Mouse (Mus musculus): ENCODE data around the gene Sprr3. TPM values are rescaled to one million over a fixed set of nuclear protein-coding genes. Genes with fewer than 3 reads are reported as not detected.

Sprr3 gene
- polyA plus RNA-seq (2014; fragmentation: Illumina TruSeq; extraction: RNeasy Lipid Tissue Mini Kit (QIAGEN cat#74804); ENCODE audit: low read depth, low replicate concordance), result not detected

DNA sequence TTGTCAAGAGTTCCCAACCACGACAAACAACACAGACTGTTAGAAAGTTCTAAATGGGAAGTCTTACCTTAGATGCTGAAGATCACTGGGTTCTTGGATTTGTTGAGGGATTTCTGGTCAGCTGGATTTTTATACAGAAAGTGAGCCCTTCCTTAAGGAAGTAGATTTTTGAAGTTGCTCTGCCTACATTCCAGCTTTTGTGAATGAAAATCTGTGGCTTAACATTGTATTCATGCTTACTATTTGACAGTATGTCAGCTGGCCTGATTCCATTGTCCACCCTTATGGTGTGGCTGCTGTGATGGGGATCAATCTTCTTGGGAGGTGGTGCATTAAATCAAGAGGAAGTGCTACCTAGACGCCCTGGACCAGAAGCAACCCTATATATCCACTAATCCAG is at the start of gene Sprr3:
Gene Sprr3 (minus strand): TSS at position 101 of the 400 bp plus-strand sequence.

DNA sequence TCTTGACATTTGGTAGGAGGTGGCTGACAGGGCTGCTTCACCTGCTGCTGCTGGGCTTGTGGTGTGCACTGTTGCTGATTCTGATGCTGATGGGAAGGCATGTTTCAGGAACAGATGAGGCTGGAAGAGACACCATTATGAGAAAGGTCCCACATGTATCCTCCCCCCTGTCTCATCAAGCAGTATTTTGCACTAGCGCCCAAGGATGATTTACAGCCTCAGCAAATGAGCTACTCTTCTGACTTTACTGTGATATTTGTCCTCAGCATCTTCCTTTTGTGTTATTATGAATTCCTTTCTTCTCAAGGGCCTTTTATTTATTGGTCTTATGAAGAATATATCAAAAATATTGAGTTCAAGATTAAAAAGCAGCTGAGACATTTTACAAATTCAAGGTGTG is 41.9 kb upstream of the Sprr3 start, which contains the start of gene Sprr4:
Gene Sprr4 (minus strand): TSS at position 101 of the 400 bp plus-strand sequence.

DNA sequence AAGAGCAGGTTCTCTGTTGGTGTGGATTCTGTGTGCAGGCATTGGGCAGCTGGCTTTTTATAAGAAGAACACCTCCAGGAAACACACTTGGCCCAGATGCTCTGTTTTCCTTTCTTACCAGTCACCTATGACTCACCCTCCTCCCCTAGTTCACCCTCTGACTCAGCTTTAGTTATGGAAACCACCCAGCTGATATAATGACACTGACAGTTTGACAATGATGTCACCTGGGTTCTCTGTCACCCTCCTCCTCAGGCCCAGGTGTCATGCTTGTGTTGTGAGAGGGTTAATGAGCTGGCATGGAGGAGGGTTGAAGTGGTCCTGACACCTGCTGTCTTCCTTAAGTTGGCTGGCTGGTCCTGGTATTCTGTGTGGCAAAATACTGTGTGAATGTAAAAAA is 27.3 kb upstream of the Sprr3 start, which contains the start of gene Sprr1a:
Gene Sprr1a (minus strand): TSS at position 33 of the 400 bp plus-strand sequence.

DNA sequence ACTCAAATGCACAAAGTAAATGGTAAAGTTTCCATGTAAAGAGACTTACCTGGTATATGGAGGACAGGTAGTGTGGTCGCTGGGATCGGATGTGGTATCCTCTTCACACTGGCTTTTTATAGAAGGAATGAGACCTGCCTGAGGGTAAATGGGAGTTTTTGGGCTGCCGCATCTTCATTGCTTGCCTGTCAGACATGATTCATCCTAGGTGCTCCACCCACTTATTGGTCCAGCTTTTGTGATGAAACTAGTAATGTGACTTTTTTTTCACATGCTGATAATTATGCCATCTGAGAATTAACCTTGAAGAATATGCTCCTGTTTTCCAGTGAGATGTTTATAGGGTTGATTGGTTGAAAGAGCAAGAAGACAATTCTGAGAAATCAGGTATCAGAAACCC is 19.8 kb downstream of the Sprr3 start, which contains the start of gene Sprr1b:
Gene Sprr1b (minus strand): TSS at position 101 of the 400 bp plus-strand sequence.

DNA sequence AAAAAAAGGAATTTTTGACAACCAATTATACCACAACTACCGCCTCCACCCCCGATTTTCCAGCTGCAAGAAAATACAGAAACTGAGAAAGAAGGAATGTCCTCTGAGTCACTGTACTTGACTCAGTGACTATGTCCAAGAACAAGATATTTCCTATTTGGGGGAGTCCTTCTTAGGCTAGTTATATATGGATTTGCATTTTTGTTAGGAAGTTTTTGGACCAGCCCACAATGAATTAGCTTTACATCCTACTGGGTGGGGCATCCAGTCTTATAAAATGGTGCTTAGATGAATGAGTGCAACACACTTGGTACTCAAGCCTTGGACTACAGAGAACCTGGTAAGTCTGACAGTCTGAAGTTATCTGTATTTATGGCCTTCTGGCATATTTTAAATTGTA is 26.2 kb downstream of the Sprr3 start, which contains the start of gene Sprr2k:
Gene Sprr2k (plus strand): TSS at position 301 of the 400 bp plus-strand sequence.

DNA sequence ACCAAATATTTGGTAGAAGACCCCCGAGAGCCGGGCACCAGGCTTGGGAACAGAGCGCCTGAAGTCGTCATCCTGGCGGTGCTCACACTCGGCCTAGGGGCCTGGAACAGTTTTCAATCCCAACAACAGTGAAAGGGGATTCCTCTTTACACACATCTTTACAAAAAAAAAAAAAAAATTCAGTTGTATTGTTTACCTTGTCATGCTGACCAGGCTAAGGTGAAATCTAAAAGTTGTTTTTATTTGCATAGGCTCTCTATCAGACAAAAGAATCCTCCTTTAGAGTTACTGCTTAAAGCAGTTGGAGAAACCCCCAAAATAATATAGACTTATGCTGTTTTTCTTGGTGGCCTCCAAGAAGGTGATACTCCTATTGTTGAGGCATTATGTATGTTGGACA is 29.2 kb downstream of the Sprr3 start, which contains the start of gene Gm9774:
Gene Gm9774 (minus strand): TSS at position 101 of the 400 bp plus-strand sequence.

DNA sequence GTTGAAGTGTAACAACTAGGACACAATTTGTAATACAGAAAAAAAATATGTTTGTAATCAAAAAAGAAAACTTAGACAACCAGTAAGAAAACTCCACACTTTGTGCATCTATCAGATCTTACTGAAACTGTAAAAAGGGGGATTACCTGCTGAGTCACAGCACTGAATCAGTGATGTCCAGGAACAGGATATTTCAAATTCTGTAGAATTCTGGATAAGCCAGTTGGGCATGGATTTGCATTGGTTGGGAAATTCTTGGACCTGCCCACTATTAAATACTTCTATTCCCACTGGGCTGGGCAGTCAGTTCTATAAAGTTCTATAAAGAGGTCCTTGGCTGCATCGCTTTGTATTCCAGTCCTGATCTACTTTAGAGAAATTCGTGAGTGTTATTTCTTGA is 40.7 kb downstream of the Sprr3 start, which contains the start of gene Sprr2j-ps:
Gene Sprr2j-ps (plus strand): TSS at position 301 of the 400 bp plus-strand sequence.

DNA sequence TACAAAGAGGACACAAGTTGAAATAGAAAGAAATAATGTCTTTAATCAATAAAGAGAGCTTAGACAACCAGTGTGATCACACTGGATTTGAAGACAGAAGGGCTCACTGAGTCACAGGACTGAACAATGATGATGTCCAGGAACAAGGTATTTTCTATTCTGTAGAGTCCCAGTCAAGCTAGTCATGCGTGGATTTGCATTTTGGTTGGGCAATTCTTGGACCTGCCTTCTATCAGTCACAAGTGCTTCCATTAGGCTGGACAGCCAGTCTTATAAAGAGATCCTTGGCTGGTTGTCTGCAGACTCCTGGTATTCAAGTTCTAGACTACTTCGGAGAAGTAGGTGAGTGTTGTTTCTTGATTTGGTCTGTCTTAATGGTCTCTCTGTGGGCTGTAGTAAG is 50.8 kb downstream of the Sprr3 start, which contains the start of gene Sprr2i:
Gene Sprr2i (plus strand): TSS at position 301 of the 400 bp plus-strand sequence.

Other genes starting within 250 kb of the Sprr3 start
- not detected for gene Sprr2a1, start 242.9 kb downstream of the Sprr3 start, polyA plus RNA-seq (2014; fragmentation: Illumina TruSeq; extraction: RNeasy Lipid Tissue Mini Kit (QIAGEN cat#74804); ENCODE audit: low read depth, low replicate concordance)
- gene Sprr2a2, start 242.8 kb downstream of the Sprr3 start, polyA plus RNA-seq (2014; fragmentation: Illumina TruSeq; extraction: RNeasy Lipid Tissue Mini Kit (QIAGEN cat#74804); ENCODE audit: low read depth, low replicate concordance), result 0.07 TPM
- not detected for gene Sprr2a3, start 173.3 kb downstream of the Sprr3 start, polyA plus RNA-seq (2014; fragmentation: Illumina TruSeq; extraction: RNeasy Lipid Tissue Mini Kit (QIAGEN cat#74804); ENCODE audit: low read depth, low replicate concordance)
- not detected for gene Sprr2b, start 142.1 kb downstream of the Sprr3 start, polyA plus RNA-seq (2014; fragmentation: Illumina TruSeq; extraction: RNeasy Lipid Tissue Mini Kit (QIAGEN cat#74804); ENCODE audit: low read depth, low replicate concordance)
- not detected for gene Sprr2d, start 119.6 kb downstream of the Sprr3 start, polyA plus RNA-seq (2014; fragmentation: Illumina TruSeq; extraction: RNeasy Lipid Tissue Mini Kit (QIAGEN cat#74804); ENCODE audit: low read depth, low replicate concordance)
- gene Sprr2e, start 106.6 kb downstream of the Sprr3 start, polyA plus RNA-seq (2014; fragmentation: Illumina TruSeq; extraction: RNeasy Lipid Tissue Mini Kit (QIAGEN cat#74804); ENCODE audit: low read depth, low replicate concordance), result not detected
- gene Sprr2f, start 93.5 kb downstream of the Sprr3 start, polyA plus RNA-seq (2014; fragmentation: Illumina TruSeq; extraction: RNeasy Lipid Tissue Mini Kit (QIAGEN cat#74804); ENCODE audit: low read depth, low replicate concordance), result not detected
- gene Sprr2h, start 73.0 kb downstream of the Sprr3 start, polyA plus RNA-seq (2014; fragmentation: Illumina TruSeq; extraction: RNeasy Lipid Tissue Mini Kit (QIAGEN cat#74804); ENCODE audit: low read depth, low replicate concordance), result not detected
- not detected for gene Sprr2i, start 50.7 kb downstream of the Sprr3 start, polyA plus RNA-seq (2014; fragmentation: Illumina TruSeq; extraction: RNeasy Lipid Tissue Mini Kit (QIAGEN cat#74804); ENCODE audit: low read depth, low replicate concordance)
- gene Sprr2j-ps, start 40.6 kb downstream of the Sprr3 start, polyA plus RNA-seq (2014; fragmentation: Illumina TruSeq; extraction: RNeasy Lipid Tissue Mini Kit (QIAGEN cat#74804); ENCODE audit: low read depth, low replicate concordance), result not detected
- gene Gm9774, start 29.3 kb downstream of the Sprr3 start, polyA plus RNA-seq (2014; fragmentation: Illumina TruSeq; extraction: RNeasy Lipid Tissue Mini Kit (QIAGEN cat#74804); ENCODE audit: low read depth, low replicate concordance), result 5.4 TPM
- gene Sprr2k, start 26.1 kb downstream of the Sprr3 start, polyA plus RNA-seq (2014; fragmentation: Illumina TruSeq; extraction: RNeasy Lipid Tissue Mini Kit (QIAGEN cat#74804); ENCODE audit: low read depth, low replicate concordance), result not detected
- not detected for gene Sprr1b, start 19.9 kb downstream of the Sprr3 start, polyA plus RNA-seq (2014; fragmentation: Illumina TruSeq; extraction: RNeasy Lipid Tissue Mini Kit (QIAGEN cat#74804); ENCODE audit: low read depth, low replicate concordance)
- gene Sprr1a, start 27.2 kb upstream of the Sprr3 start, polyA plus RNA-seq (2014; fragmentation: Illumina TruSeq; extraction: RNeasy Lipid Tissue Mini Kit (QIAGEN cat#74804); ENCODE audit: low read depth, low replicate concordance), result not detected
- not detected for gene Sprr4, start 41.8 kb upstream of the Sprr3 start, polyA plus RNA-seq (2014; fragmentation: Illumina TruSeq; extraction: RNeasy Lipid Tissue Mini Kit (QIAGEN cat#74804); ENCODE audit: low read depth, low replicate concordance)
- not detected for gene 2310046K23Rik, start 75.8 kb upstream of the Sprr3 start, polyA plus RNA-seq (2014; fragmentation: Illumina TruSeq; extraction: RNeasy Lipid Tissue Mini Kit (QIAGEN cat#74804); ENCODE audit: low read depth, low replicate concordance)
- 0.21 TPM for gene Ivl, start 115.0 kb upstream of the Sprr3 start, polyA plus RNA-seq (2014; fragmentation: Illumina TruSeq; extraction: RNeasy Lipid Tissue Mini Kit (QIAGEN cat#74804); ENCODE audit: low read depth, low replicate concordance)
- 4,960 TPM for gene Smcp, start 130.3 kb upstream of the Sprr3 start, polyA plus RNA-seq (2014; fragmentation: Illumina TruSeq; extraction: RNeasy Lipid Tissue Mini Kit (QIAGEN cat#74804); ENCODE audit: low read depth, low replicate concordance)
- gene 2210017I01Rik, start 148.8 kb upstream of the Sprr3 start, polyA plus RNA-seq (2014; fragmentation: Illumina TruSeq; extraction: RNeasy Lipid Tissue Mini Kit (QIAGEN cat#74804); ENCODE audit: low read depth, low replicate concordance), result 0.48 TPM
- 2.4 TPM for gene Lce6a, start 162.9 kb upstream of the Sprr3 start, polyA plus RNA-seq (2014; fragmentation: Illumina TruSeq; extraction: RNeasy Lipid Tissue Mini Kit (QIAGEN cat#74804); ENCODE audit: low read depth, low replicate concordance)
- gene Lce1a1, start 189.6 kb upstream of the Sprr3 start, polyA plus RNA-seq (2014; fragmentation: Illumina TruSeq; extraction: RNeasy Lipid Tissue Mini Kit (QIAGEN cat#74804); ENCODE audit: low read depth, low replicate concordance), result not detected
- gene Lce1b, start 198.2 kb upstream of the Sprr3 start, polyA plus RNA-seq (2014; fragmentation: Illumina TruSeq; extraction: RNeasy Lipid Tissue Mini Kit (QIAGEN cat#74804); ENCODE audit: low read depth, low replicate concordance), result not detected
- not detected for gene Lce1a2, start 211.6 kb upstream of the Sprr3 start, polyA plus RNA-seq (2014; fragmentation: Illumina TruSeq; extraction: RNeasy Lipid Tissue Mini Kit (QIAGEN cat#74804); ENCODE audit: low read depth, low replicate concordance)
- gene Lce1c, start 220.5 kb upstream of the Sprr3 start, polyA plus RNA-seq (2014; fragmentation: Illumina TruSeq; extraction: RNeasy Lipid Tissue Mini Kit (QIAGEN cat#74804); ENCODE audit: low read depth, low replicate concordance), result not detected
- not detected for gene Lce1d, start 228.5 kb upstream of the Sprr3 start, polyA plus RNA-seq (2014; fragmentation: Illumina TruSeq; extraction: RNeasy Lipid Tissue Mini Kit (QIAGEN cat#74804); ENCODE audit: low read depth, low replicate concordance)

Data from testis, adult 10 weeks (tissue).